Mouse (Mus musculus): ENCODE results near the gene Gm17455. TPM values are rescaled to one million over a fixed set of nuclear protein-coding genes. Genes with fewer than 3 reads are reported as not detected.

Gm17455 gene
- polyA plus RNA-seq, 1 experiment = not detected

DNA sequence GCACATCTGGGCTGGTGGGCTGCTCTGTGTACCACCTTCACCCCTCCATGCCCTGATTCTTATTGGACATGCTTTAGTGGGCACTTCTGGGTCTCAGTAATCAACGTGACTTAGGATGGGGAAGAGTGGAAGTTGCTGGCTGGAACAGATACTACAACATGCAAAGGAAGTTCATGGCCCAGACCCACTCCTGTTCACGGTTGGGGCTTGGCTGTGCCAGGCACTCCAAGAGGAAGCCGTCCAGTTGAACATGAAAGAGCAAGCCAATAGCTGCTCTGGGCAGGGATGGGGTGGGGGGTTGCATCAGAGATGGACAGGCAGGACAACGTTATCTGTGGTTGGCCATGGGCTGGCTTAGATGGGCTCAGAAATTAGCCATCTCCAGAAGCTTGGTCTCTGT, 31.6 kb upstream of the Gm17455 start:
- no peak for TF ChIP-seq GATA1 (IDR thresholded peaks at IDR 0.05; ENCODE audit: low read length)

- TF ChIP-seq GATA1 (IDR thresholded peaks at IDR 0.05; ENCODE audit: low read length) = no peak
Measured at GRCm38 (mm10) chr10:60369405-60369804, 30.1 kb upstream of the Gm17455 start.

DNA sequence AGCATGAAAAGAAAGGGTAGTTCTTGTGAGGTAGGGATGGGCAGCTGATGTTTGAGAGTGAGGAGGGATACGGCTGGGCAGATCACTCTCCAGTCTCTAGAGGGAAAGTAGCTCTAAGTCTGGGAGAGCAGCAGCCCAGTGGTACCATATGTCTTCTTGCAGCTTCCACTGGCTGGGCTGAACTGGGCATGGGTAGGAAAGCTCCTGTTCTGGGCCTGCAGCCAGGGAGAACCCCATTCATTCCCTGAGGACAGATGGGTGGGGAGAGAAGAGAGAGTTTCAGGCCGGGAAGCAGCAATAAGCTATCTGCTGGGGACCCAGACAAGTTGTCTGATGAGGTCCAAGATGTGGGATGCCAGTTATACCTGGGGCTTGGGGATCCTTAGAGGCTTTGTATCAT, 29.4 kb upstream of the Gm17455 start:
- TF ChIP-seq GATA1 (IDR thresholded peaks at IDR 0.05; ENCODE audit: low read length) = no peak

- TF ChIP-seq GATA1 (IDR thresholded peaks at IDR 0.05; ENCODE audit: low read length) = no peak
Measured at GRCm38 (mm10) chr10:60370601-60371061, 28.9 kb upstream of the Gm17455 start.

DNA sequence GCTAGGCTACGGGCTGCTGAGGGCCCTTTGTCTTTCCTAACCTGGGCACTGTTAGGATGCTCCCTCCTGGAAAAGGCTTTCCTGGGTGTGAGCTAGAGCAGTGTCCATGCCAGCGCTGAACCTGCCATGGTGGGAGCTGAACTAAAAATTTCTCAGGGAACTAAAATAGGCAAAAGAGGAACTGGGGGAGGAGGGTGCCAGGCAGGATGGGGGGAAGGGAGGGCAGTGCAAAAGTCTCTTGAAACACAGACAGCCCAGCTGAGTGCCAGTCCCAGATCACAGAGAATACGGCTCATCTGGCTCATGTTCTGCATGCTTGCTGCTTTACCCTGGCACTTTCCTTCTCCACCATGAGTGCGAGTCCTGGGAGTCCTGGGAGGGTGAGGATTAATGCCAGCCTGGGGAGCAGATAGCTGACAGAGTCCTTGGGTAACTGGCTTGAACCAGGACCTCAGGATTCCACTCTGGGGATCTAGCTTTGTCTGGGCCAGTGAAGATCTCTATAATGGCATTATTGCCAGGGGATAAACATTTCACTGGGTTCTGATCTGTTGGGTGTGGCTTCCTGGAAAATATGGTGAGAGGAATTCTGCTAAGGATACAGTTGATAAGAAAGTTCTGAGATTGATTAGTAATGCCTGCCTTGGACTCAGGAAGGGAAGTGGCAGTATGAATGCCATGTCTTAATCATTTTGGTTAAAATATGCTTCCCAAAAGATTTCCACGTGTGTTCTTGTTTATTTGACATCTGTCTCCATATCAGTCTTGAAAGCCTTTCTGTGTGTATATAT, 27.7 kb upstream of the Gm17455 start:
- TF ChIP-seq GATA1 (IDR thresholded peaks at IDR 0.05; ENCODE audit: low read length) = no peak

GRCm38 (mm10) chr10:60373543-60373936, 26.0 kb upstream of the Gm17455 start:
- no peak for TF ChIP-seq GATA1 (IDR thresholded peaks at IDR 0.05; ENCODE audit: low read length)

DNA sequence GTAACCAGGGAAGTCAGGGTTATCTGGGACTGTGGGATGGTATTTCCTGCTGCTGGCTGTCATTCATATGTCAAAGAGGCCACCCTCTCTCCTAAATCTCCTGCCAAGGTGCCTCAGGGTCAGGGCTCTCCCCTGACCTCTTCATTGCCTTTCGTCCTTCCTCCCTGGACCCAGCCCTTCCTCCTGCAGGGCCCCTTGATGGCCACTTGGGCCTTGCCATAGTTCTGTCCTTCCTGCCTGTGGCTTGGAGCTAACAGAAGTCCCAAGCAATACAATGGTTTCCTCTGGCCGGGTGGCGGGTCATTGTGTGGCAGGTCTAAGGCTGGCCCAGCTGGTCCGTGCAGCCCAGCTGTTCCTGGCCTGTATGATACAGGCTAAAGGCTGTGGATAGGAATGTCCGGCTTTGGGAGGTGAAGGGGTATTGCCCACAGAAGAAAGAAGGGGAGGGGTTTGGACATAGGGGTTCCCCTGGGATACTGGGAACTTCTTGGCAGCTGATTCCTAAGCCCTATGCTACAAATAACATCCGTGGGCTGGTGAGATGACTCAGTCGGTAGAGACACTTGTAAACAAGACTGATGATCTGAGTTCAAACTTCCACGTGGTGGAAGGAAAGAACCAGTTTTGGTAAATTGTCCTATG, 25.5 kb upstream of the Gm17455 start:
- no peak for TF ChIP-seq GATA1 (IDR thresholded peaks at IDR 0.05; ENCODE audit: low read length)

- no peak for TF ChIP-seq GATA1 (IDR thresholded peaks at IDR 0.05; ENCODE audit: low read length)
Measured at GRCm38 (mm10) chr10:60376704-60377103, 22.8 kb upstream of the Gm17455 start.

- TF ChIP-seq GATA1 (IDR thresholded peaks at IDR 0.05; ENCODE audit: low read length) = no peak
Measured at GRCm38 (mm10) chr10:60379419-60379957, 20.0 kb upstream of the Gm17455 start.

DNA sequence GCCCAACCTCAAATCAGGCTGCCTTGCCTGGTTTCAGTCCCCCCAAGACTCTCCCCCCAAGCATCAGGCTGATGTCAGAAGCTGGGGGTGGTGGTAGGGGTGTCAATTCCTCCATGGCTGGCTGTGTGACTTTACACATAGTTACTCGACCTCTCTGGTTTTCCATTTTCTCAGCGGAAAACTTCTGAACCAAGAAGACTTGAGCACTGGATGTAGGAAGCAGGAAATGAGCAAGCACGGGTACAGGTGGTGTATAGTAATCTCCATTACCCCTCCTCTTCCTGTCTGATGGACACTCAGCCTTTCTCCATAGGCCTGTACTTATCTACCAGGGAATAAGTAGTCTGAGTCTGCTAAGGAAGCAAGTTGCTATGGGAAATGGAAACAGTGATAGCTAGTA, 19.3 kb upstream of the Gm17455 start:
- no peak for TF ChIP-seq GATA1 (IDR thresholded peaks at IDR 0.05; ENCODE audit: low read length)

DNA sequence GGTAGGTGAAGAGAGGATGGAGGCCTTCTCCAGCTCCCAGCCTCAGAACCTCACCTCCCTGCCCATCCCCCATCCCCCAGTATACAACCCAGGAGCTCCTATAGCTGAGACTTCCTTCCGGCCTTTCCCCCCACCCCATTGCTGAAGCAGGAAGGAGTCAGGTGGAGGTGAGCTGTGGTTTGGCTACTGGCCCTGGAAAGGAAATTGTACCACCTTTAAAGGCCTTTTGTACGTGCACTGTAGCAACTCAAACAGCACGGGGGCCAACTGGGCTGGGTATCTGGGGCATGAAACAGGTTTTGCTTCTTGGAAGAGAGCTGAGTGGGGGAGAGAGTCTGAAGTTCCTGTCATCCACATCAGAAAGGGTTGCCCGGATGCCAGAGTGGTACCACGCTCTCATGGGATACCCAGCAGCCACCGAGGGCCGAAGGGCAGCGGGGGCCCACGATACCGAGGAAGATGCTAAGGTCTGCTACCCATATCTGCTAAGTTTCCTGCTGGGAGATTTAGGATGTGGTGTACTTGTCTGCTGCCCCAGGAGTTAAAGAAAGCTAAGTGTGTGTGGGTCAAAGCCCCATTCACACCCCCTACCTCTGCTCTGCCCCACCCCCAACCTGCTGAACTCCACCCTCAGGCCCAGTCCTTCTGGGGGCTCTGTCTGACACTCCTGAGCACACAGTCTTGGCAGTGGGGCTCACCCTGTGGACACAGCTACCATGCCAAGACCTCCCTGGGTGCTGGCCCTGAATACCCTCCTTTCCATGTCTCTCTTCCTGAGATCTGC, 18.2 kb upstream of the Gm17455 start:
- TF ChIP-seq GATA1 (IDR thresholded peaks at IDR 0.05; ENCODE audit: low read length) = no peak

DNA sequence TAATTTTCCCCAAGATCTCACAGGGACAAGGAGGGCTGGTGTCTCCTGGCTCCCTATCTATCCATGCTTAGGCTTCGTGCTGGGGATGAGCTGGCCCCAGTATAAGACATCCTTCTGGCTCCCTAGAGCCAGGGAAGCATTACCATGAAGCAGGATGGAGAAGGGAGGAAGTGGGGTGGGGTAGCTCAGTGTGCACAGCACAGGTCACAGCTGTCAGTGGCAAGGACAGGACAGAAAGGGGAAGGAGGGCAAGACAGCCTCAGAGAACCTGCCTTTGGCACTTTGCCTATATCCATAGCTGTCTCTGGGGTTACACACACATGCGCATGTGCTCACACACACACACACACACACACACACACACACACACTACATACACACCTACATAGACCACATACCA, 11.2 kb upstream of the Gm17455 start:
- no peak for TF ChIP-seq GATA1 (IDR thresholded peaks at IDR 0.05; ENCODE audit: low read length)

- TF ChIP-seq GATA1 (IDR thresholded peaks at IDR 0.05; ENCODE audit: low read length) = no peak
Measured at GRCm38 (mm10) chr10:60389447-60389865, 10.1 kb upstream of the Gm17455 start.

- no peak for TF ChIP-seq GATA1 (IDR thresholded peaks at IDR 0.05; ENCODE audit: low read length)
Measured at GRCm38 (mm10) chr10:60390177-60390903, 9.2 kb upstream of the Gm17455 start.

DNA sequence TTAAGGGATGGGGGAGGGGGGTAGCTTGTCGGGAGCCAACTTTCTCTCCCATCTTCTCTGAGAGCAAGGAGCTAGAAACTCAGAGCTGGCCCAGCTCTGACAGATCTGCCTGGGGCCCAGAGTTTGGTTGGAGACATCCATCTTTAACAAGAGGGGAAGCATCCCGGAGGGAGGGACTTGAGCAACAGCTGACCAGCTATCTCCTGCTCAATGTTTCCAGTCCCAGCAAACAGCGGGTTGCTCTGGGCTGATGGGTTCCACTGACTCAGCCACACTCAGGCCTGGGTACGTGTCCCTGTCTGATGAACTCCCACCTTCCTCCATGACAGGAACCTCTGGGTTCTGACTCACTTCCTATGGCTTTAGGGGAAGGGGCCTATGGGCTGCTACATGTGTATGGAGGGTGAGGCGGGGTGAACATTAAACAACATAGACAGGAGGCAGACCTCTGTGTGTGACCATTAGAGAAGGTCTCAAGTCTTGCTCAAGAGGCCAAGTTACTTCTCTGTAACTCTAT, 8.6 kb upstream of the Gm17455 start:
- TF ChIP-seq GATA1 (IDR thresholded peaks at IDR 0.05; ENCODE audit: low read length) = no peak

Data from G1E-ER4 (cell line).